Mouse (Mus musculus) embryo, embryonic 11 days (tissue): ENCODE results near the gene Otulinl.
A peak's percentile ranks its signal among the peaks of the same experiment; 100 is the strongest.

Source experiments
- DNase-seq: peaks from one replicate; pipeline ENCODE4 v3.0.0-alpha.2; 2015

Gene Otulinl

DNA sequence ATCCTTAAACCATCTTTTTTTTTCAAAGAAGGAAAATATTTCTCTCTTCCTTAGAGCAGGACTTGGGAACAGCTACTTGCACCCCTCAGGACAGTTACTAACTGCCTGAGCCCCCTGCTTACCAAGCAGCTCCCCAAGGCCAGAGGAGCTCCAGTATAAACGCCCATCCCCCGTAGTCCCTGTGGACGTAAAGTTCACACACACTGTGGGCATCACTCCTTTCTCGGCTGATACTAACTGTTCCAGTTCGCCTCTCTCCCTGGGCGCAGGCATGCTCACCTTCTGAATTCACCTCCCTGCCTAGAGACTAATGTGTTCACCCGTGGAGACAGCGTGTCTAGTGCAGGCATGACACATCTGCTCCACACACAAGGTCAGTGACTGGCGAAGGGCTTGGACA, 2.9 kb downstream of the Otulinl start:
- DNase-seq: no peak

DNA sequence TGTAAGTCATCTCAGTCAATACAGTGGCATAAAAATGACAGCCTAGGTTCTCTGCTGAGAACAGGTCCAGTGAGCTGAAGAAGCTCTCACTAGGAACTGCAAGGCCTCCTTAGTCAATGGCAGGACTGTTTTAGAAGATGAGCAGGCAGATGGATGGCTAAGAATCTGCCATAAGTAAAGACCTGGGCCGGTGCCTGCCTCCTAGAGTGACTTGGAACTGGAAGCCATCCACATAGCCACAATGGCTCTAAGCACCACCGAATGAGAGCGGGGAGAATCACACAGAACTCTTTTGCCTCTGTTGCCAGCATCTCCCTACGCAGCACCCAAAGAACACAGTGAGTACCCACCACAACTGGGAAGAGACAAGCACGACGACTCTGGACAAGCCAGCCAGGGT, 3.6 kb downstream of the Otulinl start:
- DNase-seq: no peak

DNA sequence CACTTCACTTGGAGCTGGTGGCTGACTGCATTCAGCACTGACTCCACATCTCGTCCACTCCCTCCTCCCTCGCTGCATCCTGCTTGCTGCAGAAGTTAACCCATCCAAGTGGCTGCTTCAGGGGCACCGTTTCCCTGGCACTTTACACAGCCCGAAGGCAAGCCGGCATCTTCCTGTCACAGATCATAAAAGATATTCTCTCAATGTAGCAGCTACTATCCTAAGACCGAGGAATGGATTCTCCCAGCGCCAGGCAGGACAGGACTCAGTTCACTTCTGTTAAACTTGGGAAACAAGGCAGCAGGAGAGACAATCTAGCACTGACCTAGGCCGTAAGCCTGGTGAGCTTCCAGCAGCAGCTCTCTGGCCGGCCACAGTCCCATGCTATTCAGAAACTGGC, 5.2 kb downstream of the Otulinl start:
- DNase-seq: no peak

DNA sequence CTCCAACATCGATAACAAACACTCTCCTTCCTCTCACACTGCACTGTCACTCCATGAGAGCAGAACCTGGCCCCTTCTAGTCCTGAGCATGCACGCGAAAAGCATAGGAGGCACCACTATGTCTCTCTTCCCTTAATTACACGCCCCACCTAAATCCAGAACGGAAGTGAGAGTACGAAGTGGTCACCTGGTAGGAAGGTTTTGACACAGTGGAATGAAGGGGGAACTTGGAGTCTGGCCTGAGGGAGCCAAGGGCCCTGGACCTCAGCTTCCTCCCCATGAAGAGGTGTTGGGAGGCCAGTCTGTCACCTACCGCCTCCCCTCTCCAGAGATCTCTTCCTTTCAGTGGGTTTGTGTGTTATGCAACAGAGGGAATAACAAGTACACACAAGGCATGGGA, 6.3 kb downstream of the Otulinl start:
- DNase-seq: no peak

DNA sequence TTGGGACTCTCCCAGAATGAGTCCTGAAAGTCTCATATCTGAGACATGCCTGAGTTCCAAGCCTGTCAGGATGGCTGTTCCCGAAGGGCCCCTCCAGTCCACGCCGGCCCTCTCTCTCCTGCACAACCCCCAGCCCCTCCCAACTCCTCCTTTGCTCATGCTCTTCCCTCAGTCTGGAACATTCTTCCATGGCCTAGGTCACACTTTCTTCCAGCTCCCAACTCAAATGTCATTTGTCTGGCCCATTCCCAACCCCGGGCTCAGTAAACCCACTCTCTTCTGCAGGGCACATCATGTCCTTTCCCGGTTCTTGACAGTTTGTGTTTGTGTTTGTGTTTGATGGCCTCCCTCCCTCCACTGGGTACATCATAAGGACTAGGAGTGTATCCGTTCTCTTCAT, 7.3 kb downstream of the Otulinl start:
- no peak for DNase-seq

DNA sequence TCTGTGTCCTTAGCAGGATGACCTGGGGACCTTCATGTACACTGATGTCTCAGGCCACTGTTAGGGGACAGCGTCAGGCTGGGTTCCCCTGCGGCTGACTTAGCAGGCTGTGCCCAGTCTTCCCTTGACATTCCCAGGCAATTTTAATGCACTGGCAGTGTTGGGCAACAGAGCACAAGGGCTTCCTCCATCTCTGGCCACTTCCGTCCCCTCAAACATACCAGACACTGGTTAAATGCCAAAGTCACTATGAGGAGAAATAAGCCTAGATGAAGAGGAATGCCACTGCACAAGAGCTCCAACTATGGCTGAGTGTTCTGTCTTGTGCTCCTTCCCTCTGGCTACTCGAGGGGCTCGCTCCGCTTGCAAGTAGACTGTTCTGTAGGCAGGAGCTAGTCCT, 8.2 kb downstream of the Otulinl start:
- DNase-seq: no peak

DNA sequence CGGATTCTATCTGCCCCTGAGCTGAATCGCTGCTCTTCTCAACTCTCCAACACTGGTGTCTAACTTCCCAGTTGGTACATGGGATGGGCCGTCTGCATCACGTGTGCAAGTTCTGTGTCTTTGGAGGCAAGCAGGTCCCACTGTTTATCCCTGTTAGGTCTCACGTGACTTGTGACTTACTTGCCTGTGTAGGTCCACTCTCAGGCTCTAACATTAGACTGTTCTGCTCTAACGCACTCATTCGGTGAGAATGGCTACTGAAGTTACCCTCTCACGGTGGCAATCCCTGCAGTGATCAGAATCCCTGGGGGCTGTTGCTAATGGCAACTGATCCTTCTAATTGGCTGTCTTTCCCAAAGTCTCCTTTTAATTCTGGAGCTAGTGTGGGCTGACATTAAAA, 9.1 kb downstream of the Otulinl start:
- no peak for DNase-seq

DNA sequence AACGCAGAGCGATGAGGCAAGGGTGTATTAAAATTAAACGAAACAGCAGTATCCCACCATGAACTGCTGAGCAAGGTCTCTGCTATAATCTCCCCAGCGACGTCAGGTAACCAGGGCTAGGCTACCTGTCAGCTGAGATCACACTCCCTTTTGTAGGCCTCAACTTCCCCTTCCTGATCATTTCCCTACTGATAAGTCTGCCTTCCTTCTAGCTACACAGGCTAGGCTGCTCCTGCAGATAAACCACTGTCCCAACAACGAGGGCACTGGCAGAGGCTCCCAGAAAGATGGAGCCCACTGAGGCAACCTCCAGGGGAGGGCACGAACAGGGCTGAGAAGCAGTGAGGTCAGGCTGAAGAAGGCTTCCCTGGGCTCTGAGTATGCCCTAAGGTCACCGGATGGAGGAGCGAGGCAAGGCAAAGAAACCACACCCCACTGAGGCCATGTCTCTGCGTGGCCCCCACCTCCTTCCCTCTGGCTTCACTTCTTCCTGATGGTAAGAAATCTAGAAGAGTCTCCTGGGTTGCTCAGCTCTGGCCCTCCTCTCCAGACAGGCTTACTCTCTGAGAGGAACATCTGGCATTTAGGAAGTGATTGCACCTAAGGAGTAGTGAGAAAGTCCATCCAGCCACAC, 9.7 kb downstream of the Otulinl start:
- DNase-seq: no peak

DNA sequence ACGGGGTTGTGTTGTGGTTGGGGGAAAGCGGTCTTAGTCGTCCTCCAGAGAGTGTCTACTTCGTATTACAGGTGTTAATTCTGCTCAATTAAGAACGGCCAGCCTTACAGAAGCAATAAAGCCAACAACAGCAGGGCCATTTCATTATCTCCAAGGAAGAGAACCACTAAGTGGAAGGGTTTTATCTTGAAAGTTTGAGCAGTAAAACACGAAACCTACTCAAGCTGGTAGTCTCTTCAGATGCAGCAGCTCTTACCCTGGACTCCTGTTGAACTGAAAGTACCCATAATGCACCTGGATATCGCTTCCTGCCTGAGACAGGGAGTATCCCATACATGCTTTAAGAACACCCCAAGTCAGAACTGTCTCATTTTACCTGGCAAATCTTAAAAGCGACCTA, 10.7 kb downstream of the Otulinl start:
- DNase-seq: no peak

DNA sequence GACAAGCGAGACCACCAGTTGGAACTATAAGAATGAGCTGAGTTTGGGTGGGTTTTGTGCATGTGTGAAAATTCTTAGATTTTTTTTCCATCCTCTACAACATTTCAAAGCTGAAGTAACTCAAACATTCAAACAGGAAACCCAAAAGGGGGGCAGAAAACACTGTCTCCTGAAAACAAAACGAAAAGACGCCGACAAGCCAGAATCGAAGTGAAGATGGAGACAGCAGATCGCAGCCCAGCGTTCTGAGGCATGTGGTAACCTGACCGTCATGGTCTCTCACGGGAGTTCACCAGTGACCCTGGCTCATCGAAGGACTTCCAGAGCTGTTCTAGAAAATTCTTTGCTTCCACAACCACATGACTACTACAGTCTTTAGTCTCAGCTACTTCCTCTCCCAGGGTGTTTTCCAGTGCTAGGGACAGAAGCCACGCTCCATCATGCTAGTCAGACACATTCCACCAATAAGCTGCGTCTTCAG, 11.4 kb downstream of the Otulinl start:
- DNase-seq: no peak

DNA sequence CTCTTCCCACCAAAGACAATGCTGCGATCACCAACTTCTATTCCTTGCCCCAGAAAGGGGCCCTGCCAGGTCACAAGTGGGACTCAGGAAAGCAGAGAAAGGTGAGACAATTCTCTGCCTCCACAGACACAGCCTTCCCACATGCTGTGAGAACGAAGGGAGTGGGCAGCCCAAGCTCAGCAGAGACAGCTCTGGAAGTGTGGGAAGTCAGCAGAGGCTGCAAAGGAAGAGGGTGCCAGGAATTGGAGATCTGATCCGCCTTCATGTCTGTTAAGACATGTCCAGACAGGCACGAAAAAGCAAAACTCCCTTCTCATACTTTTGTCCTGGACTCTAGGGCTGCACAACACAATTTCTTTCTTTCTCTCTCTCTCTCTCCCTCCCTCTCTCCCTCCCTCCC, 12.1 kb downstream of the Otulinl start:
- no peak for DNase-seq

DNA sequence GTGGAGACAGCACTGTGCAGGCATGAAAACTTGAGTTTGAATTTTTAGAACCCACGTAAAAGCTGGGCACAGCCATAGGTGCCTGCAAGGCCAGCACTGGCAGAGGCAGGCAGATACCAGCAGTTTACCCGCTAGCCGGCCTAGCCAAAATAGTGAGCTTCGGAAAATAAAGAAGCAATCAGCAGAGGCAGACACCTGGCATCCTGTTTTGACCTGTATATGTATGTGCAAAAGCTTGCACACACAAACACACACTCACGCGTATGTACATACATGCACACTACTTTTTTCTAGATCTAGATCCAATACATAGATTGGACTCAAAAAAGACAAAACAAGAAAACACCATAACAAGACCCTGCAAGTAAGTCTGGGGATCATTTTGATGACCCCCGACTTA, 12.8 kb downstream of the Otulinl start:
- DNase-seq: no peak

DNA sequence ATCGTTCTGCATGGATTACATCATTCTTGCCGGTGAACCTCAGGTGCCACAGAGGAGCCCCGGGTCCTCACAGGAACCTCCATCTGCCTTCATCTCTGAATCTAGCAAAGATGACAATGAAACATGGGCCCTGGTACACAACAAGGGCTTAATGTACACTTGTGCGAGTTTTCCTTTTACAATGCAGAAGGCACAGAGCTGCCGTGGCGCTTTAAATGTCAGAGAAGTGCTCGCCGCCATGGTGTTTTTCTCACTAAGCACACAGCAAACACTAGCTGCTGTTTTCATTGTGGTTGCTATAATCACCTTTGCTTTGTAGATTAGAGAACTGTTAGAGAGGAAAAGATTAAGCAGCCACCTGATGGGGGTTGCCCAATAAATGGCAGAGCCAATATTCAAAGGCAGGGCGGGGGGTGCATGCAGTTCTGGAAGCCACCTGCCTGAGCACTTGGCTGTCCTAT, 13.3 kb downstream of the Otulinl start:
- DNase-seq: no peak

DNA sequence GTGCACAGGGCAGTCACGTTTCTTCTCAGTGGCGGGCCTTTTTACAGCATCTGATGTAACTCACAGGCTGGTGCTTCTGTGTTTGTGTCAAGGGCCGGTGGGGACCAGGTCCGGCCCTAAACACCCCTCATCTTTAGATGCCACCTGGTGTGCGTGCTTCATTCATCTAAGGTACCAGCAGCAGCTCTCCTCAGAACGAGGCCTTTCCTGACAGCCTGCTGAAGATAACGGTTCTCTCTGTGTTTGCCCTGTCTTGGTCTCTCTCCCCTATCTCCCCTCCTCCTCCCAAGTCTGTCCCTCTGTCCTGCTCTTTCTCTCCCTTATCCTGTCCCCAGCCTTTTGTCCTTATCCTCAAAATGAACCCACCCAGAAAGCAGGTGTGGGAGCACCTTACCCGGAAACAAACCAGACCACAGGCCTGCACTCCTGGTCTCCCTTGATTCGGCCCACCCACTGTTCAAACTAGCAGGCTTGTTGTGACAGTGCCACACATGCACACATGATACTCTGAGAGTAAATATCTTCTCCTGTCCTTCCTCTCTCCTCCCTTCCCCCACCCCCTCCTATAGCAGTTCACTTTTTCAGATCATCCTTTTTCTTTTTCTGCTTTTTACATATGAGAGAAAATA, 14.4 kb downstream of the Otulinl start:
- DNase-seq: no peak

DNA sequence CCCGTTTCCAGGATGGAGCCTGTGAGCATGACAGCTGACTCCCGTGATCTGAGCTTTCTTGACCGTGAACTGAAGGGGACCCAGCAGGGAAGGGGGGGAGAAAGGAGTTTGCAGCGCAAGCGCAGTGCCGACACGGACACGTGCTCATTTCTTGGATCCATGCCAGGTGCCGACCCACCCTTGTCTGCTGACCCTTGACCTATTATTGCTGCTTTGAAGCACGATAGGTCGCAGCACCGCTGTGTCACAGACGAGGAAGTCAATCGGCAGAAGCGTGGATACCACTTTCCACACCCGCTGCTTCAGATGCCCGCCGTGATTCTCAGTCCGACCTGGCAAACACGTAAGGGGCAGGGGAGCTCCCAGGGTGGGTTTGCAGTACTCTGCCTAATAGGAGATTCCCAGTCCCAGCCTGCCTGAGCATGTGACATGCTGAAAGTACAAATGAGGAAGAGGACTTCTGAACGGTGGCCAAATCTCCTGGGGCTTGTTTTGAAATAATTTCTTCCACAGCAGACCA, 15.9 kb downstream of the Otulinl start:
- DNase-seq: peak; percentile 46

DNA sequence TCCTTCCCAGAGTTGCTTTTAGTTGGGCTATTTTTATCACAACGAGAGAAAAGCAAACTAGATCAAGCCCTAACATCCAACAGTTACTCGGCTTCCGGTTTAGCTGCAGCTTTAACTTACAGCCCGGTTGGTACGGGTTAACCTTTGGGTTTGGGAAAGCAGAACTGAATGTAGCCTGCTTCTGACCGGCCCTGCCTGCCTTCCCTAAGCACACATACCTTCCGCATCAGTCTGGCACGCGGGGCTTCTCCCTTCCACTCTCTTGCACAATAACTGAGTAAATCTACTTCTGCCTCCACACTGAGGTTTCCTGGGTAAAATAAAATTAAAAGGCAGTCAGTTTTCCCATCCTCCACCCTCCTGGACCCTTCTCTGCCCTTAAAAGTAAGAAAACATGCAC, 17.3 kb downstream of the Otulinl start:
- no peak for DNase-seq

DNA sequence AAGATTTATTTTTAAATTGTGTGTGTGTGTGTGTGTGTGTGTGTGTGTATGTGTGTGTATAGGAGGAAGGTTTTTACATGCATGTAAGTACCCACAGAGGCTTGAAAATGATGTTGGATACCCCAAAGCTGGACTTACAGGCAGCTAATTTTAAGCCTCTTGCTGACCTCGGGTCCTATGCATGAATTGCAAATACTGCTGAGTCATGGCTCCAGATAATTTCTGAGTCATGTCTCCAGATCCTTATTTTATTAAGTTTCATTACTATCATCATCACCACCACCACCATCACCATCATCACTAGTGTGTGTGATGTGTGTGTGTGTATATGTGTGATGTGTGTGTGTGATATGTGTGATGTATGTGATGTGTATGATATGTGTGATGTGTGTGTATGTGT, 18.7 kb downstream of the Otulinl start:
- DNase-seq: no peak

DNA sequence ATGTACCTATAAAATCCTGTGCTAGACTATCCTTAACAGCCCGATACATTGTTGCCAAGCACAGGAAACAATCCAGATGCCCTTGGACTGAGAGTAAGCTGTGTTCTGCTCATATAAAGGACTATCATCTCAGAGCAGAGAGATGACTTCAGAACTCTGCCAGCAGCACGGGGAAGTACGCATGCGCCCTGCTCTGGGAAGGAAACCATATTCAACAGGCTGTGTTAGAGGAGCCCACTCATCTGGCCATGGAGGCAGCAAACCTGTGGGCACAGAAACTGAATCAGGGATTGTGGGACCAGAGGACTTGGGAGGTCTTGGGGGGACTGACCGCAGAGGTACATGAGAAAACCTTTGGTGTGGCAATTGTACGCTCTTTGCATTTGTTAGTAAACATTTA, 19.7 kb downstream of the Otulinl start:
- no peak for DNase-seq

DNA sequence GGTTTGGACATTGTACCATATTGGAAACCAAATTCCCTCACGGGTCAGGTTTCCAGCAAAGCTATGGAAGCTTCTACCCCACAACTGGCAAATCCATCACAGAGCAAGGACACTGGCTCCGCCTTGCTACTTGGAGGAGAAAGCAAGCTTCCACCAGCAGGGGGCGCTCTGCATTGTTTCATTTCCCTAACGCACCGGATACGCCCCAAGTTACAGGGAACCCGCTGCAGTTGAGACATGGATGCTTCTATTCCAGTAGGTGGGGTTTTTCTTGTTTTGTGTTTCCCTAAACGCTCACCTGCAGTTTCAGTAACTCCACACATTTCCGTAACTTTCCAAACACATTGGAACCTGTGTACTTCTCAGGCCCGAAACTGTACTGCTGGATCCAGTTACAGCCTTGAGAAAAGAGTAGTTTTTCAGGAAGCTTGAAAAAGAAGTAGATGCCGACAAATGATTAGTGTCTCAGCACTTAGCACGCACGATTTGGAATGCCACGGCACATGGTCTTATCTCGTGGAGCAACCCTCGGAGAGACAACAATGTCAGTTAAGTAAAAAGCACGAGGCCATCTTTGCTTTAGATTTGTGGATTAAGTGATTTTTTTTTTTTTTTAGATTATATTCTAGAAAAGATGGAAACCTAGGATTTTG, 21.7 kb downstream of the Otulinl start:
- peak; percentile 89 for DNase-seq

DNA sequence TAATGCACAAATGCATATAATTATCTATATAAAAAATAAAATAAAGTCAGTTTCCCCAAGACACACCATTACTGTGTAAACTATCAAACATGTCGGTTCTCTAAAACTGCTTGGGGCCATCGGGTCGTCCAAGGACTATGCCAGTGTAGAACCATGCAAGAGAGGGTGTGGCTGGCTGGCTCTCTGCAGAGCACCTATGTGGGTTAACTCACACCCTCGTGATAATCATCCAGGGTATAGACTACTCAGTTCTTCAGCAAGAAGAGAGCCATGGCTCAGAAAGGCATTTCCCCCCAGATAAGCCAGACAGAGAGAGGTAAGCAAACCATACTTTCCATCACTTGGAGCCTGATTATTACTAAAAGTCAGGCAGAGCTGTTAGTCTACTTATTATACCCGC, 22.2 kb downstream of the Otulinl start:
- DNase-seq: no peak

DNA sequence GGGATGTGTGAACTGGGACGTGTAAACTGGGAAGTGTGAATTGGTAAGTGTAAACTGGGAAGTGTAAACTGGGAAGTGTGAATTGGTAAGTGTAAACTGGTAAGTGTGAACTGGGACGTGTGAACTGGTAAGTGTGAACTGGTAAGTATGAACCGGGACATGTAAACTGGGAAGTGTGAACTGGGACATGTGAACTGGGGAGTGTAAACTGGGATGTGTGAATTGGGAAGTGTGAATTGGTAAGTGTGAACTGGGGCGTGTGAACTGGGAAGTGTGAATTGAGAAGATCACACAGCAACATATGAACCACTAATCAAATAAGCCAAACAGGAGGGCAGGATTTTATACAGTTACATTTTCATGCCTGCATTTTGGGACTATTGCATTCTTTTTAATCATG, 23.0 kb downstream of the Otulinl start:
- no peak for DNase-seq

DNA sequence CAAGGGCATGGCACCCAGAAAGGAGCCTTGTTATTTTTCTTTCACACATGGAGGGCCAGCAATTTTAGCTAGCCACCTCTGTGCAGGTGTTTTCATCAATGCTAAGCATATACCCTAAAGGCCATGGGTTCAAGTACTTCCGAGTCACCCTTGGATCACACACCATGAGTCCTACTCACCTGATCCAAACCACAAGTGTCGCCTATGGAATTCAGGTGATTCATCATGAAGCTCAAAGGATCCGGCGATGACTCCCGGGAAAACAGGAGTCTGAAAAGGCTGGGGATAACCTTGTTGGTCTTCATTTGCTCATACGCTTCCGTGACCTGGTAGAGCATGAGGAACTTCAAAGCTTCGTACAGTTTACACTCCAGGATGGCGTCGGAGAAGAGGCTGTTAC, 23.5 kb downstream of the Otulinl start:
- DNase-seq: no peak

DNA sequence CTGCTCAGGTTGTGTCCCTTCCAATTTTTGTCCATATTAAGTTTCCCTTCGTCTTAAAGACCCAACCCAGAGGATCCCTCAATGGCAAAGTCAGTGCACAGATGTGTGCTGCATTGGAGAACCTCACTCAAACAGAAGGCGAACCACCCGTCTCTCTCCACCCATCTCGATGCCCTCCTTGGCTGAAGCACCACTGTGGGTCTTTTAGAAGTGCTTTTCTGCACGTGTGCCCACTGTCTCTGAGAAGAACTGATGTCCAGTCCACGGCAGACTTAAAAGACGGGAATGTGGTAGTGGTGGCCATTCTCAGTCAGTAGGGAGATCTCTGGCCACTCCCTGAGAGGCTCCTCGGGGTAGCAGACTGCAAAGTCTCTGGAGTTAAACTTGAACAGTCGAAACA, 24.8 kb downstream of the Otulinl start:
- no peak for DNase-seq

DNA sequence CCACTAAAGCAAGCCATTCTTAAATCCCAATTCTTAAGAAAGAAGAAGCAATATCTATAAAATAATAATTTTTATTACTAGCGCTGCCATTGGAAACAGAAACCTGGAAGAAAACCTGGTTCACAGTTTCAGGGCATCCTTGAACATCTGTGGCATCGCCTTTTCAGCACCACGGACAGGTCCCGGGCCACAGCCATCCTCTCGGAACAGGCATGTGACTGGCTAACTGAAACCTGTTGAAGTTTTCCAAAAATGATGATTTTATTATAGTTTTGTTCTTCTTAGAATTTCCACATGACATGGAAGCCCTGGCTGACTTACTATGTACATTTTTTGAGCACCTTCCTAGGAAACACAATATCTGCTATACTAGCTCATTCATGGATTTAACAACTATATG, 26.4 kb downstream of the Otulinl start:
- DNase-seq: peak; percentile 73
